Mouse (Mus musculus) lung, embryonic 14.5 days (tissue): ENCODE data around the gene Vps37d. TPM values are rescaled to one million over a fixed set of nuclear protein-coding genes. Genes with fewer than 3 reads are reported as not detected.
A peak's percentile ranks its signal among the peaks of the same experiment; 100 is the strongest.

Experiments
- ATAC-seq: fragments of 200-750 bp; cut with Nextera tagmentation; 2 replicates; pipeline ENCODE4 v1.8.0; 2017; ENCODE audit warnings: mild to moderate bottlenecking, moderate TSS enrichment, moderate library complexity; ENCODE audit not compliant: insufficient read depth
- DNase-seq: peaks from one replicate; pipeline ENCODE4 v3.0.0-alpha.2; 2015
- H3K27ac ChIP-seq: fragments of 300-500 bp; sonication (generic); 2 replicates; pipeline ENCODE4 v1.5.1; 2014; ENCODE audit warnings: low read depth, mild to moderate bottlenecking, moderate library complexity
- H3K27me3 ChIP-seq: fragments of 300-500 bp; sonication (generic); 2 replicates; pipeline ENCODE4 v1.6.1; 2014; ENCODE audit warnings: low read length, control low read depth; ENCODE audit not compliant: insufficient read depth
- H3K36me3 ChIP-seq: fragments of 300-500 bp; sonication (generic); 2 replicates; pipeline ENCODE4 v1.6.1; 2014; ENCODE audit warnings: control low read depth; ENCODE audit not compliant: insufficient read depth
- H3K4me1 ChIP-seq: fragments of 300-500 bp; sonication (generic); 2 replicates; pipeline ENCODE4 v1.6.1; 2014; ENCODE audit warnings: antibody characterized with exemption, control low read depth; ENCODE audit not compliant: insufficient read depth
- H3K4me2 ChIP-seq: fragments of 300-500 bp; sonication (generic); 2 replicates; pipeline ENCODE4 v1.6.1; 2014; ENCODE audit warnings: mild to moderate bottlenecking
- H3K4me3 ChIP-seq: fragments of 300-500 bp; sonication (generic); 2 replicates; pipeline ENCODE4 v1.5.1; 2014; ENCODE audit warnings: low read depth, low read length
- H3K9ac ChIP-seq: fragments of 300-500 bp; sonication (generic); 2 replicates; pipeline ENCODE4 v1.6.1; 2014
- H3K9me3 ChIP-seq: fragments of 300-500 bp; sonication (generic); 2 replicates; pipeline ENCODE4 v1.6.1; 2016; ENCODE audit warnings: low read depth, low read length, control low read depth
- CTCF ChIP-seq: IDR thresholded peaks from 2 replicates; pipeline ENCODE4 v1.5.1; 2016; ENCODE audit warnings: antibody characterized with exemption, low read depth
- WGBS: fragments of 180-500 bp; shearing (Covaris S2); extraction: QIAGEN DNeasy Blood & Tissue Kit; methylation state at CpG from one replicate; pipeline ENCODE4 v1.1.7; 2014; 5-methylcytosine and 5-hydroxymethylcytosine counted together
- polyA plus RNA-seq: library from polyadenylated mRNA; unstranded; fragments of >200 nt; fragmentation: Nextera tagmentation; extraction: Ambion mirVana; gene quantifications from 2 replicates; pipeline ENCODE4 v1.2.1, GENCODE M21; 2014

Gene Vps37d
- polyA plus RNA-seq, 1 experiment from 2014 or later, result 7.1 TPM

GRCm38 (mm10) chr5:135089653-135090052, 11.6 kb upstream of the Vps37d start, which contains the start of gene Mlxipl:
TSS of gene Mlxipl (plus strand) at chr5:135089890.
- Histone ChIP-seq H3K27ac (no peak within 1 kb of the TSS), H3K9me3 (no peaks in the 10 kb centered on the region), H3K4me1 (no peaks in the 10 kb centered on the region), H3K9ac (no peak within 1 kb of the TSS), H3K27me3 (peaks cover 46% of the 10 kb centered on the region), H3K4me3 (peak within 1 kb of the TSS; percentile 25), H3K36me3 (no peaks in the 10 kb centered on the region), H3K4me2 (peak within 1 kb of the TSS; percentile 44; the same call in 1 of the 2 replicates)
- no peak for DNase-seq
- no peak for TF ChIP-seq CTCF
- WGBS, result 4% methylated on average over 39 of the region's 39 CpGs
- no peak for ATAC-seq

GRCm38 (mm10) chr5:135086871-135087270, 8.8 kb upstream of the Vps37d start:
- Histone ChIP-seq H3K4me3 (no peak overlapping the region), H3K27ac (no peak overlapping the region), H3K9me3 (no peaks in the 10 kb centered on the region), H3K36me3 (no peaks in the 10 kb centered on the region), H3K4me2 (no peak overlapping the region), H3K27me3 (peaks cover 37% of the 10 kb centered on the region), H3K9ac (no peak overlapping the region), H3K4me1 (no peaks in the 10 kb centered on the region)
- 46% methylated on average over 4 of the region's 4 CpGs for WGBS
- TF ChIP-seq CTCF, result no peak
- DNase-seq (no peak), ATAC-seq (no peak)

GRCm38 (mm10) chr5:135080539-135080938, 2.5 kb upstream of the Vps37d start:
- H3K4me1 ChIP-seq, result no peaks in the 10 kb centered on the region
- H3K27ac ChIP-seq, result no peak overlapping the region
- ATAC-seq (no peak), DNase-seq (no peak)
- H3K27me3 ChIP-seq, result no peaks in the 10 kb centered on the region
- no peak overlapping the region for H3K4me2 ChIP-seq
- H3K9ac ChIP-seq, result no peak overlapping the region
- H3K36me3 ChIP-seq, result no peaks in the 10 kb centered on the region
- no peak overlapping the region for H3K4me3 ChIP-seq
- WGBS, result 87% methylated on average over 5 of the region's 5 CpGs
- no peak for TF ChIP-seq CTCF
- H3K9me3 ChIP-seq, result no peaks in the 10 kb centered on the region

GRCm38 (mm10) chr5:135079578-135079977, 1.5 kb upstream of the Vps37d start:
- TF ChIP-seq CTCF, result no peak
- H3K4me1 ChIP-seq, result no peaks in the 10 kb centered on the region
- no peaks in the 10 kb centered on the region for H3K27me3 ChIP-seq
- DNase-seq (no peak), ATAC-seq (no peak)
- no peak overlapping the region for H3K4me3 ChIP-seq
- no peak overlapping the region for H3K27ac ChIP-seq
- no peak overlapping the region for H3K4me2 ChIP-seq
- no peak overlapping the region for H3K9ac ChIP-seq
- H3K36me3 ChIP-seq, result no peaks in the 10 kb centered on the region
- H3K9me3 ChIP-seq, result no peaks in the 10 kb centered on the region
- 88% methylated on average over 2 of the region's 2 CpGs for WGBS

- Histone ChIP-seq H3K4me2 (peak overlapping the region; percentile 79), H3K36me3 (no peaks in the 10 kb centered on the region), H3K4me3 (peak overlapping the region; percentile 90), H3K9ac (peak overlapping the region; percentile 93; the same call in 1 of the 2 replicates), H3K27ac (no peak overlapping the region), H3K4me1 (peaks cover 1% of the 10 kb centered on the region; the same call in 1 of the 2 replicates), H3K9me3 (no peaks in the 10 kb centered on the region), H3K27me3 (no peaks in the 10 kb centered on the region)
- no peak for TF ChIP-seq CTCF
- DNase-seq (no peak), ATAC-seq (no peak)
- WGBS, result under 1% methylated on average over 11 of the region's 11 CpGs
Observed at GRCm38 (mm10) chr5:135078482-135078810, 380 bp upstream of the Vps37d start.

GRCm38 (mm10) chr5:135076931-135077505, 1.0 kb downstream of the Vps37d start:
- Histone ChIP-seq H3K4me2 (peak overlapping the region; percentile 79), H3K9ac (peak overlapping the region; percentile 93), H3K36me3 (peaks cover 4% of the 10 kb centered on the region; the same call in 1 of the 2 replicates), H3K4me1 (peaks cover 4% of the 10 kb centered on the region; the same call in 1 of the 2 replicates), H3K27ac (peak overlapping the region; percentile 78), H3K27me3 (no peaks in the 10 kb centered on the region), H3K4me3 (peak overlapping the region; percentile 90), H3K9me3 (no peaks in the 10 kb centered on the region)
- WGBS, result 15% methylated on average over 14 of the region's 14 CpGs
- no peak for TF ChIP-seq CTCF
- DNase-seq (peak; percentile 67), ATAC-seq (peak; percentile 45; the same call in 1 of the 2 replicates)

GRCm38 (mm10) chr5:135076368-135076767, 1.7 kb downstream of the Vps37d start:
- 0 out of 2 replicates have a peak overlapping the region, but pooled peaks have one; percentile 10 for H3K9ac ChIP-seq
- peaks cover 4% of the 10 kb centered on the region; the same call in 1 of the 2 replicates for H3K36me3 ChIP-seq
- no peaks in the 10 kb centered on the region for H3K9me3 ChIP-seq
- WGBS, result 84% methylated on average over 14 of the region's 14 CpGs
- DNase-seq (no peak), ATAC-seq (no peak)
- no peak overlapping the region for H3K4me3 ChIP-seq
- H3K4me1 ChIP-seq, result peaks cover 4% of the 10 kb centered on the region; the same call in 1 of the 2 replicates
- H3K27ac ChIP-seq, result no peak overlapping the region
- no peaks in the 10 kb centered on the region for H3K27me3 ChIP-seq
- no peak for TF ChIP-seq CTCF
- H3K4me2 ChIP-seq, result peak overlapping the region; percentile 79; the same call in 1 of the 2 replicates
